8 mouse cellular contexts compared by ENCODE assay signal in genomic region chr19:42794914-42795613, GRCm38 (mm10). TPM values are rescaled to one million over a fixed set of nuclear protein-coding genes. Genes with fewer than 3 reads are reported as not detected.
A peak's percentile ranks its signal among the peaks of the same experiment; 100 is the strongest.
DNase-seq lines count a peak whose midpoint lies in the region; ATAC-seq and TF ChIP-seq lines count a peak whose summit lies in the region.

No protein-coding gene starts in this region.

- H3K27ac ChIP-seq in embryonic facial prominence, embryonic 12.5 days: 0 out of 2 replicates have a peak overlapping the region, but pooled peaks have one; percentile 41
- no peak overlapping the region for H3K27ac ChIP-seq in kidney, adult 2 months (ENCODE audit: insufficient read depth, low read depth, low read length)
- H3K27ac ChIP-seq in limb, embryonic 11.5 days (replicated peaks; ENCODE audit: low read depth, low read length): no peak overlapping the region
- no peak overlapping the region for H3K27ac ChIP-seq in midbrain, embryonic 14.5 days (replicated peaks; ENCODE audit: low read depth, low read length)

- H3K9me3 ChIP-seq in embryonic facial prominence, embryonic 12.5 days: no peaks in the 10 kb centered on the region
- H3K9me3 ChIP-seq in limb, embryonic 11.5 days (ENCODE audit: control insufficient read depth, low read length): no peaks in the 10 kb centered on the region
- no peaks in the 10 kb centered on the region for H3K9me3 ChIP-seq in midbrain, embryonic 14.5 days (ENCODE audit: control insufficient read depth, low read length)

- ATAC-seq in embryonic facial prominence, embryonic 12.5 days (ENCODE audit: insufficient number of reproducible peaks, insufficient read depth, low FRiP score, low TSS enrichment): peak; percentile 78
- ATAC-seq in limb, embryonic 11.5 days (ENCODE audit: insufficient number of reproducible peaks, low FRiP score, low TSS enrichment, low read depth): peak; percentile 65; the same call in 1 of the 2 replicates
- ATAC-seq in midbrain, embryonic 14.5 days (ENCODE audit: low FRiP score, low TSS enrichment): peak; percentile 89

- no peaks in the 10 kb centered on the region for H3K27me3 ChIP-seq in embryonic facial prominence, embryonic 12.5 days
- no peaks in the 10 kb centered on the region for H3K27me3 ChIP-seq in kidney, adult 2 months (replicated peaks; ENCODE audit: control insufficient read depth, insufficient read depth, low read length)
- H3K27me3 ChIP-seq in limb, embryonic 11.5 days (ENCODE audit: control insufficient read depth, insufficient read depth, low read length): no peaks in the 10 kb centered on the region
- H3K27me3 ChIP-seq in midbrain, embryonic 14.5 days (ENCODE audit: control insufficient read depth, insufficient read depth, low read length): no peaks in the 10 kb centered on the region

- H3K4me3 ChIP-seq in embryonic facial prominence, embryonic 12.5 days: peak overlapping the region; percentile 35
- no peak overlapping the region for H3K4me3 ChIP-seq in kidney, adult 2 months (ENCODE audit: insufficient read depth, low read depth, low read length)
- peak overlapping the region; percentile 29 for H3K4me3 ChIP-seq in limb, embryonic 11.5 days (ENCODE audit: low read depth, low read length)
- H3K4me3 ChIP-seq in midbrain, embryonic 14.5 days (replicated peaks; ENCODE audit: low read depth, low read length): peak overlapping the region; percentile 41

- peak overlapping the region; percentile 30 for H3K9ac ChIP-seq in embryonic facial prominence, embryonic 12.5 days
- peak overlapping the region; percentile 35; the same call in 1 of the 2 replicates for H3K9ac ChIP-seq in limb, embryonic 11.5 days (ENCODE audit: low read length)
- H3K9ac ChIP-seq in midbrain, embryonic 14.5 days (replicated peaks; ENCODE audit: low read length): peak overlapping the region; percentile 61

- H3K4me2 ChIP-seq in embryonic facial prominence, embryonic 12.5 days (replicated peaks): peak overlapping the region; percentile 82
- H3K4me2 ChIP-seq in limb, embryonic 11.5 days (ENCODE audit: low read depth, severe bottlenecking): peak overlapping the region; percentile 55
- H3K4me2 ChIP-seq in midbrain, embryonic 14.5 days (ENCODE audit: low read length): peak overlapping the region; percentile 91

- H3K4me1 ChIP-seq in embryonic facial prominence, embryonic 12.5 days: peaks cover 9% of the 10 kb centered on the region
- no peaks in the 10 kb centered on the region for H3K4me1 ChIP-seq in kidney, adult 2 months (ENCODE audit: control insufficient read depth, insufficient read depth, low read length)
- peaks cover 8% of the 10 kb centered on the region; the same call in 1 of the 2 replicates for H3K4me1 ChIP-seq in limb, embryonic 11.5 days (ENCODE audit: control insufficient read depth, insufficient read depth, low read length)
- H3K4me1 ChIP-seq in midbrain, embryonic 14.5 days (ENCODE audit: control insufficient read depth, insufficient read depth, low read length): peaks cover 4% of the 10 kb centered on the region

- no peaks in the 10 kb centered on the region for H3K36me3 ChIP-seq in embryonic facial prominence, embryonic 12.5 days
- H3K36me3 ChIP-seq in kidney, adult 2 months (ENCODE audit: control insufficient read depth, insufficient read depth, low read length): no peaks in the 10 kb centered on the region
- H3K36me3 ChIP-seq in limb, embryonic 11.5 days (ENCODE audit: control insufficient read depth, insufficient read depth, low read length): no peaks in the 10 kb centered on the region
- H3K36me3 ChIP-seq in midbrain, embryonic 14.5 days (ENCODE audit: control insufficient read depth, insufficient read depth, low read length): no peaks in the 10 kb centered on the region

- DNase-seq in 3T3-L1 (ENCODE audit: low read depth, low spot score): peak; percentile 92
- DNase-seq in adrenal gland, postnatal 36 days: peak; percentile 89
- DNase-seq in heart, adult 18-20 months: peak; percentile 77 to 95
- DNase-seq in kidney, adult 2 months: peak; percentile 76
- DNase-seq in limb, embryonic 11.5 days (ENCODE audit: low spot score): peak; percentile 97
- peak; percentile 97 for DNase-seq in midbrain, embryonic 14.5 days
- peak; percentile 61 for DNase-seq in spleen, adult 12 weeks (ENCODE audit: low spot score)

- no peak for TF ChIP-seq POLR2A in kidney, adult 2 months (IDR thresholded peaks at IDR 0.05; ENCODE audit: low read depth, low read length)

- 3% methylated on average over 31 of the region's 31 CpGs for WGBS in embryonic facial prominence, embryonic 12.5 days
- WGBS in kidney, adult 2 months: 2% methylated on average over 31 of the region's 31 CpGs
- WGBS in limb, embryonic 11.5 days: 1% methylated on average over 30 of the region's 31 CpGs
- WGBS in midbrain, embryonic 14.5 days: 1% methylated on average over 31 of the region's 31 CpGs

- TF ChIP-seq CTCF in kidney, adult 2 months (conservative IDR thresholded peaks at IDR 0.05; ENCODE audit: insufficient read depth, insufficient read length, low read depth, low read length): peak; percentile 95

RNA-seq across cellular contexts. Expression of gene Hps1, which starts 15.3 kb away (rescaled TPM):
- total RNA-seq in adrenal gland, postnatal 36 days (2021): 10 to 100 TPM; 22.0 to 28.3 TPM
- polyA plus RNA-seq in embryonic facial prominence, embryonic 12.5 days (2016; fragmentation: Nextera tagmentation; extraction: Ambion mirVana): 16.7 and 17.7 TPM in 2 replicates
- 1 to 10 TPM; 1.4 to 1.5 TPM for total RNA-seq in heart, adult 18-20 months (2021)
- polyA plus RNA-seq in kidney, adult 2 months (2012; rRNA removed): 20.1 and 23.6 TPM in 2 replicates
- 10.0 and 10.5 TPM in 2 replicates for polyA plus RNA-seq in limb, embryonic 11.5 days (2014; fragmentation: Nextera tagmentation; extraction: Ambion mirVana)
- polyA plus RNA-seq in midbrain, embryonic 14.5 days (2014; fragmentation: Nextera tagmentation; extraction: Ambion mirVana): 9.4 and 11.3 TPM in 2 replicates

RNA-seq across cellular contexts. Expression of gene Pyroxd2, which starts 42.5 kb away (rescaled TPM):
- 10 to 100 TPM; 32.8 to 33.3 TPM for total RNA-seq in adrenal gland, postnatal 36 days (2021)
- 1.4 and 1.6 TPM in 2 replicates for polyA plus RNA-seq in embryonic facial prominence, embryonic 12.5 days (2016; fragmentation: Nextera tagmentation; extraction: Ambion mirVana)
- 1 to 10 TPM; 3.3 to 4.3 TPM for total RNA-seq in heart, adult 18-20 months (2021)
- polyA plus RNA-seq in kidney, adult 2 months (2012; rRNA removed): 68.9 and 74.1 TPM in 2 replicates
- 0.71 and 0.88 TPM in 2 replicates for polyA plus RNA-seq in limb, embryonic 11.5 days (2014; fragmentation: Nextera tagmentation; extraction: Ambion mirVana)
- polyA plus RNA-seq in midbrain, embryonic 14.5 days (2014; fragmentation: Nextera tagmentation; extraction: Ambion mirVana): 0.89 and 1.5 TPM in 2 replicates

Comparison
In these comparisons a context has a peak if more than half of its experiments do, and no peak if none do; other contexts are left out.
1. RNA of gene Pyroxd2, which starts 42.5 kb away (polyA plus RNA-seq): 68.9 to 74.1 TPM in kidney, adult 2 months; 0.89 to 1.5 TPM in midbrain, embryonic 14.5 days, 1.4 to 1.6 TPM in embryonic facial prominence, embryonic 12.5 days and 0.71 to 0.88 TPM in limb, embryonic 11.5 days; every median in the first group is over 10 times any median in the second.
2. Peak in every context shown above with its lines, with median percentiles within 50 percentile points of each other: DNase-seq, ATAC-seq, H3K4me2 ChIP-seq and H3K9ac ChIP-seq.